Mouse (Mus musculus): ENCODE results near the gene Ninj2.
A peak's percentile ranks its signal among the peaks of the same experiment; 100 is the strongest.

Gene Ninj2

DNA sequence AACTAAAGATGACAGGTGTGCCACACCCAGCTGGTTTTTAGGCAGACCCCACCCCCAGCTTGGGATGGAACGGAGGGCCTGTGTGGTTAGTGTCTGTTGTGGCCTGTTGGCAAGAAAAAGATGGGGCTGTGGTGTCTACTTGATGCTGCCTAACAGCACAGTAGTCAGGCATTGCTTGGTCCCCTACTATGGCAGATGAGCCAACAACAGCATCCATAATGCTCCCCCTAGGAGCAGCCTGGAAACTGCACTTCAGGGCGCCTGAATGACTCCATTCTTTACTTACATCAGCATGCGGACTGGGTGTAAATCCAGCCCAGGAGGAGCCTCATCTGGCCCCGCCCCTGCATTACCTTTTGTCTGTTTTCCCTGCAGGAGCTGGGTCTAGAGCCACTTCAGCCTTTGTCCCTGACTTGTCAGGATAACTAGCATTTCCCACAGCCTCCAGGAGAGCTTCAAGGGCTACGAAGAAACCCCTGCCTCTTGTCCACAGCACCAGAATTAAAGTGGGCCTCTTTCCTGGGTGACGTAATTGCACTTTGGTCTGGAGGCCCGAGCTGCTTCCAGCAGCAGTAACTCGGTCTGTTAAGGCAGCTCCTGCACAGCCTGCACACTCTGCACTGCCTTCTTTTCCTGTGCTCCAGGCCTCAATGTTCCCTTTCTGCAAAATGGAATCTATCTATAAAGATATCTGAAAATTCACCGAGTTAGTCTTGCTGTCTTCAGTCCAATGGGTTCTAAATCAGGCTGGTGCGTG, 106.7 kb downstream of the Ninj2 start:
- DNase-seq (ENCODE audit: low spot score): no peak

DNA sequence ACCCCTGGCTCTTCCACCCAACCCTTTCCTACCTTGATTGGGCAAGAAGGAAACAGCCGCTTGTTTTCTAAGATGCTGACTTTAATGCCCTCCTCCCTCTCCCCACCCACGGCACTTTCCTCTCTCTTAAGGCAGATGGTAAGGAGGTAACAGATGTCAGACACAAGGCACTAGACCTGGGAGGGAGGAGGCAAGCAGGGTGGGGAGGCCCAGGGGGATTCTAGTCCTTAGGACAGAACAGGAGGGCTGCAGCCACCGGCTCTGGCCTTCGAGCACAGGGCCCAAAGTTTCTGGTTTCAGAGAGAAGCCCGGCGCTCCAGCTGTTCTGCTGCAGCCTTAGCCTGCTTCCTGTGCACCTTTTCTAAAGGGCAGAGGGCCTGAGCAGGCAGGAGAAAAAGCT, 108.8 kb downstream of the Ninj2 start:
- DNase-seq (ENCODE audit: low spot score): no peak

DNA sequence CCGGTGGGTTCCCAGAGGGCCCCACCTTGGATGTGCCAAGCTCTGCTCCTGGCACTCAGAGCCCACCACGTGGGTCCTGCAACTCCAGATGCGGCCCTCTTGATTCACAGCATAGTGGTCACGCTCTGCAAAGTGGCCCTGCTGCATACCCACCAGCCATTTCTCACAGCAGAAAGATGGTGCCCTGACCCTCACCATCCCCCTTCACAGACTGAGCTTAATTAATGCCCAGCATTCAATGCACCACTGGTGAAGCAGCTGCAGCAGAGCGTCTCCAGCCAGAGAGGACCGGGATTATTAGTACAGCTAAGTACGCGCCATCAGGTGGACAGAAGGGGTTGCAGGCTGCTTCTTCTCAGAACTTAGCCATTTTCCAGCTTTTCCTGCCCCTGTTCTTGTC, 109.3 kb downstream of the Ninj2 start:
- no peak for DNase-seq (ENCODE audit: low spot score)

DNA sequence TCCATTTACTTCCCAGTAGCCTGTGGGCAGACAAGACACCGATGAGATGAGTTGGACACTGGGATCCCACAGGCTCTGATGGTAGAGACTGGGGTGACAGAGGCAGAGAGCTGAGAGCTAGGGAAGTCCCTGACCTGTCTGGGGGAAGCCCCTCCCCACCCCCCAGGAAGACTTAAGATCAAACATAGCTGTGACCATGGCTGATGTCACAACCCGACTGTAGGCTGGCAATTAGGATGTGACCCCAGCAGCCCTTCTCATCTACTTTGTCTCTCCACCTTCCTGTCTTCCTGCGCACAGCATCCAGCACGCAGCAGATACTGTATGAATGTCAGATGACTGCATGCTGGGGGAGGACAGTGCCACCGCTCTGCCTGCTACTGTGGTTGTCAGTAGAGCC, 113.4 kb downstream of the Ninj2 start:
- no peak for DNase-seq (ENCODE audit: low spot score)

- DNase-seq (ENCODE audit: low spot score): no peak
Observed at GRCm38 (mm10) chr6:120211536-120211935, 118.4 kb downstream of the Ninj2 start.

DNA sequence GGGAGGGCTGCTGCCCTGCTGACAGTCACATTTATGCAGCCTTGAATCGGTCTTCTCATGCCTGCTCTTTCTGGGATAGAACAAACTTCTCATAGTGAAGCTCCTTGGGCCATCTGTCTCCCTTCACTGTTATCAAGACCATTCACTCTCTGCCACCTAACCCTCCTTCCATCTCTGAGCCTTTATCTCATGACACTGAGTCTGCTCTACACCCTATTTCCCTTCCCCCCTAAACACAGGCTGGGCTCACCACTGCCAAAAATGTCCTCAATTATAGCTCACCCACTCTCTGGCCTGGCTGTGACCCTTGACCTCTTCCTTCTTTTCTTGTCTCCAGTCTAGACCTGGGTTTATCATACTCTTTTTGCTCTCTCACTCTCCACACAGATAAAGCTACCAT, 123.6 kb downstream of the Ninj2 start:
- DNase-seq (ENCODE audit: low spot score): peak; percentile 84

- DNase-seq (ENCODE audit: low spot score): no peak
Observed at GRCm38 (mm10) chr6:120219281-120219680, 126.1 kb downstream of the Ninj2 start.

GRCm38 (mm10) chr6:120222669-120223068, 129.5 kb downstream of the Ninj2 start:
- DNase-seq (ENCODE audit: low spot score): no peak

DNA sequence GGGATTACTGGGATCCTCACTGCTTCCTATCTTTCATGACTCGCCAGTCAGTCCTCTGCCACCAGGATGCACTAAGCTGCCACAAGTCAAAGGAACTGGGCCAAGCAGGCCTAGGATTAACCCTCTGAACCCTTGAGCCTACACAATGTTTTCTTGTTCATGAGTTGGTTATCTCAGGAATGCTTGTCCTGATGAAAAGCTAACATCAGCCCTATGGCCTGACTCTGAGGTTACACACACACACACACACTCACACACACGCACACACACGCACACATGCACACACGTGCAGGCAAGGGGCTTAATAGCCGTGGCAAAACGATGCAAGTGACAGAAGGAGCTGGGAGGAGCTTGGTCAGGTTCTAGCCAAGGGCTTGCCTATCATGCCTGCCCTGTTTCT, 132.2 kb downstream of the Ninj2 start:
- no peak for DNase-seq (ENCODE audit: low spot score)

- DNase-seq (ENCODE audit: low spot score): no peak
Observed at GRCm38 (mm10) chr6:120227068-120227467, 133.9 kb downstream of the Ninj2 start.

GRCm38 (mm10) chr6:120229806-120230205, 136.7 kb downstream of the Ninj2 start:
- DNase-seq (ENCODE audit: low spot score): no peak

GRCm38 (mm10) chr6:120230441-120230840, 137.3 kb downstream of the Ninj2 start:
- no peak for DNase-seq (ENCODE audit: low spot score)

GRCm38 (mm10) chr6:120232885-120233284, 139.7 kb downstream of the Ninj2 start:
- no peak for DNase-seq (ENCODE audit: low spot score)

GRCm38 (mm10) chr6:120235874-120236273, 142.7 kb downstream of the Ninj2 start:
- no peak for DNase-seq (ENCODE audit: low spot score)

DNA sequence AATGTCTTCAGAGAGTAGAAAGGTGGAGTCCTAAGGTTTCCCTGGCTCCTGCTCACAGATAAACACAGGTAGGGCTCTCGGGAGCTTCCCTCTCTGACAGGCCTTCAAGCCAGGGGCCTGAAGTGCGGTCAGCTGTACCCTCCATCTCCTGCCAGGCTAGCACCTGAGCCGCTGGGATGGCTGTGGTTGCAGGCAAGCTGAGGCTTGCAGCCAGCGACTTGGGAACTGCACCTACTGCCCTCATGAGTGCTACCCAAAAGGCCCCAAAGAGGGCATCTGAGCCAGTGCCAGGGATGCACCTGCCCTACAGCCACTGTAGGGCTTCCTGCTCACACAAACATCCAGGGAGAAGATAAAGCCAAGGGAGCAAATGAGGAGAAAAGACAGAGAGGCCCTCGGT, 147.3 kb downstream of the Ninj2 start:
- DNase-seq (ENCODE audit: low spot score): no peak

DNA sequence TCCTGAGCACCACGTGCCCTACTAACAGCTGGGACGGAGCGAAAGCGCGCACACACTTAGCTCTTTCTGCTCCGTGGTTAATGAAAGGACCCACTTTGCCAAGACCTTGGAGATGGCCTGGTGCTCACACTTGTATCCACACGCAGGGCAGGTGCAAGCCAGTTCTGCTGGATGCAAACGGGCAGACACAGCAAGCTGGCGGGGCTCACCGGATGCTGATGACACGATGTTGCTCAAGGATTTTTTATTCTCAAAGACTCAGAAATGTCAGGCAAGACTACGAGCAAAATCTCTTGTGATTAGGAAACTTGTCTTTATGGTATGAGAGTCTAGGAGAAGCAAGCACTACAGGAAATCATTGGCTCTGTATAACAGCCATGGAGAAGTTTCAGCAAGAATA, 148.3 kb downstream of the Ninj2 start:
- DNase-seq (ENCODE audit: low spot score): no peak

DNA sequence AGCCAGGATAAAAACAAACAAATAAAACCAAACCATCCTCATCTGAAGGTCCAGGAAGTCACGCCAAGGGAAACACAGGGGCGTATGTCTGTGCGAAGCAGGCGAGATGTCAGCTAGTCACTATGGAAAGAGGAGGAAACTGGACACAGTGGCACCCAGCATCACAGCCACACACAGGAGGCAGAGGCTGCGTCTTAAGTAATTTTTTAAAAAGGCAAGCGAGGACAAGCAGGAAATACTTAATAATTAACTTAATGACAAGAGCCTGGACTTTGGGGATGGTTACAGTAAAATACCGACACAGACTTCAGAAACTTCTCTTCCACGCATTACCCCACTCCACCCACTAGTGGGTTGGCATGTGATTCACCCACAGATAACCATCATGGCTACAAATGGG, 149.4 kb downstream of the Ninj2 start:
- DNase-seq (ENCODE audit: low spot score): no peak

GRCm38 (mm10) chr6:120243250-120243649, 150.1 kb downstream of the Ninj2 start:
- no peak for DNase-seq (ENCODE audit: low spot score)

- DNase-seq (ENCODE audit: low spot score): no peak
Observed at GRCm38 (mm10) chr6:120246676-120247075, 153.5 kb downstream of the Ninj2 start.

DNA sequence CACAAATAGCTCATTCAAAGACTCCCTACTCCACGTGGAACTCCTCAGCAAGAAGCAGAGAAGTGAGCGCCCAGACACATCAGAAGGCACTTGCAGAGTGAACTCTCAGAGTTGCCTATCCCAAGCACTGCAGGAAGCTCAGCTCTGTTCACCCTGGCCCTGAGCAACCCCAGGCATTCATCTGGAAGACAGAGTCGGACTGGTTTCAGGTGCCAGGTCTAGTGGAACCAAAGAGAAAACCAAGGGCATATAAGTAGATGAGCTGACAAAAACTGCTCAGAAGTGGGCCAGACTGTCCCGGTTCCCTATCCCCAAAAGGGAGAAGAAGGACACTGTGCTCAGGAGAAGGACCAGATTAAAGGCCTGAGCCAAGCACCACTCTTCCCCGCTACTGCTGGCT, 156.7 kb downstream of the Ninj2 start:
- no peak for DNase-seq (ENCODE audit: low spot score)
